Mouse (Mus musculus) MN1 (cell line): ENCODE data around the gene Slc39a11.
A peak's percentile ranks its signal among the peaks of the same experiment; 100 is the strongest.

Experiments used
- DNase-seq: peaks from one replicate; pipeline ENCODE4 v3.0.0-alpha.2; 2016; ENCODE audit warnings: low spot score

Slc39a11 gene

GRCm38 (mm10) chr11:113539502-113540209 lies 110.2 kb downstream of the Slc39a11 start:
- DNase-seq: peak; percentile 84

DNA sequence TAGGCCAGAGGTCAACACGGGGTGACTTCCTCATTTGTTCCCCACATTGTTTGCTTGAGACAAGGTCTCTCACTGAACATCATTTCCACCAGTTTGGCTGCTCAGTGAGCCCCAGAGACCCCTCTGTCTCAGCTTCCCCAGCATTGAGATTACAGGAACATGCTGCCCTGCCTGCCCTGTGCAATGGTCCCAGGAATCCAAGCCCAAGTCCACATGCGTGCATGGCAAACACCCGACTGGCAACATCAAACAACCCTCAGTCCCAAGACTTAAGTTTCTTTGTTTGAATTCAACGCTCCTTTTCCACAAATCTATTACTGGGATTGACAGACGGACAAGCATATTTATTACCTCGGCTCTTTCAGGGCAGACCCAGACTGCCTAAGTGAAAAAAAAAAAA lies 110.8 kb downstream of the Slc39a11 start:
- no peak for DNase-seq

- peak; percentile 58 for DNase-seq
Observed at GRCm38 (mm10) chr11:113538406-113538917, 111.4 kb downstream of the Slc39a11 start.

GRCm38 (mm10) chr11:113537715-113538114 lies 112.2 kb downstream of the Slc39a11 start:
- DNase-seq: no peak

GRCm38 (mm10) chr11:113537199-113537586 lies 112.7 kb downstream of the Slc39a11 start:
- no peak for DNase-seq

DNA sequence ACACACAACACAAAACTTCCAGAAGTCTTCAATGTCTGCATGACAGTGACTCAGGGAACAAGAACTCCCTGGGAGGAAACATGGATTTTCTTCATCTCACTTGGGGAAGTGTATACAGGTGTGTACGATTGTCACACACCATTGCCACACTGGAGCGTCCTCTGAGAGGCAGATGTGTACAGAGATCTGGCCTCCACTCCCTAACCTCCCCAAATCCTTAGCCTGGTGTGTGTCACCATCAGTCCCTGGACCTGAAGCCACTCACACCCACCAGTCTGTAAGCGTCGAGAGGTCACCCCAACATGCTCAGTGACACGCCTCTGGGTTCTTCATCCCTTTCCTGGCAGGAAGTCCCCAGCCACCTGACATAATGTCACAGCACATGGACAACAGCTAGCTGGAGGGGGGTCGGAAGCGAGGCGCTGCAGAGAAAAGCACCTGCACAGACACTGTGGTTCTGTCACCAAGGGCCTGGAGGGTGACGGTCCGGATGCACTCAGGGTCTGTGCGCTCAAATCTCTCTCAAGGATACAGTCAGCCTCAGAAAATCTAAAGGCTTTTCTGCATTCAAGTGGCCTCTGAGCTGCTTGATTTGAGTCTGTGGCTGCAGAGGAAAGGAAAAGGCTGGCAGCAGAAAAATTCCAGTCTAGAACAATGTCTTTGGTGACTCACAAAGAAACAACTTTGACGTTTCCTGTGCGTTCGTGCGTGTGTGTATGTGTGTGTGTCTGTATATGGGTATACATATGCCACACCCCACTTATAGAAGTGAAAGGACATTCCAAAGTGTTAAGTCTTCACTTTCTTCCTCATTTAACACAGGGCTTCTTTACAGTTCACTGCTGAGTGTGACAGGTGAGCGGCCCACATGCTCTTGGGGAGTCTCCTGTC lies 113.3 kb downstream of the Slc39a11 start:
- no peak for DNase-seq

- DNase-seq: no peak
Observed at GRCm38 (mm10) chr11:113534341-113534740, 115.5 kb downstream of the Slc39a11 start.

- DNase-seq: no peak
Observed at GRCm38 (mm10) chr11:113533931-113534330, 115.9 kb downstream of the Slc39a11 start.

GRCm38 (mm10) chr11:113528391-113528790 lies 121.5 kb downstream of the Slc39a11 start:
- DNase-seq: no peak

DNA sequence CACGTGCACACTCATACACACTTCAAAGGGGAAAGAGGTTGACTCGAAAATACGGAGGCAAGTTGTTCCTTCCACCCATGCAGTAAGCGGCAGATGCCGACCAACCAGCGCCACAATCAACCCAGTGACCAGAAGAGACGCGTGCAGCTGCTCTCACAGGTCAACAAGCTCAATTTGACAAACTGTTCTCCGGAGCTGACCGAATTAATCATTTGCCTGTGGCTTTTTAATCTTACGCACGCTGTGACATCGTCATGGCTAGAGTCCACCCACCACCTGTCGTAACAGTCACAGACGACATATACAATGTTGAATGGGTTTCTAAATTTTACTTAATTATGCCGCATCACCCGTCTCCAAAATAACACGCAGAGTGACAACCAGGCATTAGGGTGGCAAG lies 124.1 kb downstream of the Slc39a11 start:
- DNase-seq: no peak

DNA sequence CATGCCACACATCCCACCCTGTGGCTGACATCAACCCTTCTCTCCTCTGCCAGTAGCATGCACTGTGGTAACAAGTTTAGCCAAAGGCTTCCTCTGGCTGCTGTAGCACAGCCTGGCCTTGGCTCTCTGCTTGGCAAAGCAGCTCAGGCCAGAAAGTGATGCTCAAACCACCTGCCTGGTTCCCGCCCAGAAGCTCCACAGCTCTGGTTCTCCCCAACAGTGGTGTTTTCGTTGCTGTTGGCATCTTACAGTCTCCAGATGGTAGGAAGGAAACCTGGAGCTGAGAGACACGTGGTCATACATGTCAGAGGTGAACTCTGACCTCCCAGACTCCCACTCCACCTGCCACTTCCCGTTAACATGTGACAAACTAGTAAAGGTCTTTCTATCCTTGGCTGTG lies 127.2 kb downstream of the Slc39a11 start:
- DNase-seq: no peak

GRCm38 (mm10) chr11:113521469-113522190 lies 128.2 kb downstream of the Slc39a11 start:
- DNase-seq: no peak

DNA sequence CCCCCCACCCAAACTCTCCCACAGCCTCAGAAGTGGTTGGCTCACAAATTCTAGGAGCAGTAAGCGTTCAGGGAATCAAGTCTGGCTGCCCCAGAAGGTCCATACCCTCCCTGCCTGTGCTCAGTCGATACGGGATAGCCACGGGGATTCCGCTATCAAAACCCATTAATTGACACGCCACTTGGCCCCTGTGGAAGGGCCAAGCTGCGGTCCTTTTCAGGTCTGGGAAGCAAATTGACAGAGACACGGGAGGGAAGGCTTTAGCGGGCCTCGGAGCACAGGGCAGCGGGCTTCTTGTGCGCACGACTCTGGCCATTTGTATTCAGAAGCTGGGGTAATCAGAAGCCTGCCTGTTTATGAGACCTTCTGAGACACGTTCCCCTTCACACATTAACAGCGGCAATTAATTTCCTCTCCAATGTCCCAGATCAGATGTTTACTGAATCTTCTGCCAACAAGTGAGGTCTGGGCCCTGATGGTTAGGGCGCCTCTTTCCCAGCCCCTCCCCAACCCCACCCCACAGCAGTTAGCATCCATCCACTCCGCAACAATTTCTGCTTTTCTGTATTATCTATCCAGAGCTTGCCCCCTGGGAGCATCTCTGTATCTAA lies 128.9 kb downstream of the Slc39a11 start:
- no peak for DNase-seq

- DNase-seq: no peak
Observed at GRCm38 (mm10) chr11:113520373-113520772, 129.5 kb downstream of the Slc39a11 start.

GRCm38 (mm10) chr11:113519973-113520372 lies 129.9 kb downstream of the Slc39a11 start:
- DNase-seq: no peak

GRCm38 (mm10) chr11:113518176-113518575 lies 131.7 kb downstream of the Slc39a11 start:
- no peak for DNase-seq

GRCm38 (mm10) chr11:113516156-113516555 lies 133.7 kb downstream of the Slc39a11 start:
- DNase-seq: no peak

DNA sequence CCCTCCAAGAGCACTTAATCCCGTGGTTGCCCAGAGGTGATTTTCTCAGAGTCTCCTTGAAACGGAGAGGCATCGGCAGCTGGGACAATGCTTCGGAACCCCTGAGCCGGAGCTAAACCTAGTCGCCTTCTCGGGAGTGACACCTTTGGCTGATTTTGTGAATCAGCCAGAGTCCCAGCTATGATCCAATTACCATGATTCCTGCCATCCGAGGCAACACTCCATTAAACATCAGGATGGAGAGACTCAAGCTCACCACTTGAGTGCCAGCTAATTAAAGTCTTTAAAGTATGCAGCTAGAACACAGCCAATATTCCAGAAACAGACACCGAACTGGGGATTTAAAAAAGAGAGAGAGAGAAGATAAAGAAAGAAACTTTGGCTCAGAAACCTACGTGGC lies 136.9 kb downstream of the Slc39a11 start:
- no peak for DNase-seq

DNA sequence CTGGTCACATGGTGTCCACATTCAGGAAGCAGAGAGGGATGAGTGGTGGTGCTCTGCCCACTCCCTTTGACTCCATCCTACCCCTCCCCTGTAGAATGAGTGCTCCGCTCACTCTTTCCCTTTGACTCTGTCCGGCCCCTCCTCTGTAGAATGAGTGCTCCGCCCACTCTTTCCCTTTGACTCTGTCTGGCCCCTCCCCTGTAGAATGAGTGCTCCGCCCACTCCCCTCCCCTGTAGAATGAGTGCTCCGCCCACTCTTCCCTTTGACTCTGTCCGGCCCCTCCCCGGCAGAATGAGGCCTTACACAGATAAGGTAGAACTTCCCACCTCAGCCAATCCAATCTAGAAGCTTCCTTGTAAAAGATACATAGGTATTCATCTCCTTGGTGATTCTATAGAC lies 137.7 kb downstream of the Slc39a11 start:
- no peak for DNase-seq

- no peak for DNase-seq
Observed at GRCm38 (mm10) chr11:113510969-113511625, 138.8 kb downstream of the Slc39a11 start.

DNA sequence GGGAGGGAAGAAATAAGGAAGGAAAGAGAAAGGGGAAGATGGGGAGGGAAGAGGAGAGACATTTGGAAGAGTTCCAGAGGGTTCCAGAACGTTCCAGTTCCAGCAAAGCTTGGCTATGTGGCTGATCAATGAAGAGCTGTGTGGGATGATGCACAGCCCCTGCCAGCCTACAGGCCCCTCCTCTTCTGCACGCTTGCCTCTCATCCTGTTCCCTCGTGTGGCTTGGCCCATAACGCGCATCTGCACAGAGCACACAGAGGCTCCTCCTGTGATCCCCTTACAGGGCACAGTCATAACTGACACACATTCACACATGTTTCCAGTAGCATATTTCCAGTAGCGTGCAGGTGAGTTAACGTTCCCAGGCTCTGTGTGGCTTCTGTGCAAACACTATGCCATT lies 139.6 kb downstream of the Slc39a11 start:
- DNase-seq: no peak
